Mouse (Mus musculus): ENCODE measurements around the gene Lrp10. TPM values are rescaled to one million over a fixed set of nuclear protein-coding genes. Genes with fewer than 3 reads are reported as not detected.

The Lrp10 gene
- polyA plus RNA-seq, 1 experiment from 2014 or later: 55.8 TPM

DNA sequence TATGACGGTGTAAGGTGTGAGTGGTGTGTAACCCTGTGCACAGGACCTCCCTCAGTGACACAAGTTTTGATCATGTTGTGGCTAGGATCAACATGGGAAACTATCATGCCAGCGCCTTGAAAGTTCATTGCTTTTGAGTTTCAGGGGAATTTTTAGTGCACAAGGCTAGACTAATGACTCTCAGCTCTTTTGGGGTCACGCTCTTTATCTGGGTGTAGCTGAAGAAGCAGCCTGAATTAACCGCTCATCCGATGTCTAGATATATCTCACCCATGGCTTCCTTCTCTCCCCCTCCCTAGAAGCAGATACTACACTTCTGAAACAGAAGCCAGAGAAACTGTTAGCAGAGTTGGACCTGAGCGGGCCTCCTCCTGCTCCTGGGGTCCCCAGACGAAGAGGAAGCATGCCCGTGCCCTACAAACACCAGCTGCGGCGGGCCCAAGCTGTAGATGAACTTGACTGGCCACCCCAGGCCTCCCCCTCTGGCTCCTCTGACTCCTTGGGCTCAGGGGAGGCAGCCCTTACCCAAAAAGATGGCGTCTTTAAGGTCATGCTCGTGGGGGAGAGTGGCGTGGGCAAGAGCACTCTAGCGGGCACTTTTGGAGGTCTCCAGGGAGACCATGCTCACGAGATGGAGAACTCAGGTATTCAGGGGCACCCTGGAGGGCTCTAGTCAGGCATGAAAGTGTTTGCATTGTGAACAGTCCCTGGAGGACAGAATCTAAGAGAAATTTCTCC is 13.4 kb downstream of the Lrp10 start:
- no peak for ATAC-seq (ENCODE audit: insufficient number of reproducible peaks, low FRiP score)
- peaks cover 24% of the 10 kb centered on the region for H3K4me1 ChIP-seq (replicated peaks)
- H3K4me3 ChIP-seq: no peak overlapping the region
- peaks cover 30% of the 10 kb centered on the region for H3K27me3 ChIP-seq (replicated peaks)
- H3K9me3 ChIP-seq (replicated peaks): no peaks in the 10 kb centered on the region
- no peak overlapping the region for H3K27ac ChIP-seq (ENCODE audit: poor library complexity, severe bottlenecking)
- H3K4me2 ChIP-seq: peak overlapping the region; percentile 78
- WGBS: 73% methylated on average over 15 of the region's 15 CpGs
- no peak overlapping the region for H3K9ac ChIP-seq
- H3K36me3 ChIP-seq: no peaks in the 10 kb centered on the region

- Histone ChIP-seq H3K4me2 (peak overlapping the region; percentile 83), H3K27me3 (replicated peaks) (peaks cover 30% of the 10 kb centered on the region), H3K9me3 (replicated peaks) (no peaks in the 10 kb centered on the region), H3K36me3 (no peaks in the 10 kb centered on the region), H3K4me3 (peak overlapping the region; percentile 55), H3K4me1 (replicated peaks) (peaks cover 24% of the 10 kb centered on the region), H3K27ac (ENCODE audit: poor library complexity, severe bottlenecking) (no peak overlapping the region), H3K9ac (peak overlapping the region; percentile 69)
- ATAC-seq (ENCODE audit: insufficient number of reproducible peaks, low FRiP score): no peak
- WGBS: 1% methylated on average over 40 of the region's 40 CpGs
Observed at GRCm38 (mm10) chr14:54479451-54479920, 15.5 kb downstream of the Lrp10 start.

- H3K4me2 ChIP-seq: no peak overlapping the region
- H3K36me3 ChIP-seq: no peaks in the 10 kb centered on the region
- no peak overlapping the region for H3K4me3 ChIP-seq
- no peaks in the 10 kb centered on the region for H3K9me3 ChIP-seq (replicated peaks)
- H3K9ac ChIP-seq: no peak overlapping the region
- H3K4me1 ChIP-seq (replicated peaks): peaks cover 20% of the 10 kb centered on the region
- whole genome bisulfite sequencing: 60% methylated on average over 6 of the region's 6 CpGs
- H3K27ac ChIP-seq (ENCODE audit: poor library complexity, severe bottlenecking): no peak overlapping the region
- H3K27me3 ChIP-seq (replicated peaks): peaks cover 30% of the 10 kb centered on the region
- no peak for ATAC-seq (ENCODE audit: insufficient number of reproducible peaks, low FRiP score)
Observed at GRCm38 (mm10) chr14:54480673-54481072, 16.7 kb downstream of the Lrp10 start.

DNA sequence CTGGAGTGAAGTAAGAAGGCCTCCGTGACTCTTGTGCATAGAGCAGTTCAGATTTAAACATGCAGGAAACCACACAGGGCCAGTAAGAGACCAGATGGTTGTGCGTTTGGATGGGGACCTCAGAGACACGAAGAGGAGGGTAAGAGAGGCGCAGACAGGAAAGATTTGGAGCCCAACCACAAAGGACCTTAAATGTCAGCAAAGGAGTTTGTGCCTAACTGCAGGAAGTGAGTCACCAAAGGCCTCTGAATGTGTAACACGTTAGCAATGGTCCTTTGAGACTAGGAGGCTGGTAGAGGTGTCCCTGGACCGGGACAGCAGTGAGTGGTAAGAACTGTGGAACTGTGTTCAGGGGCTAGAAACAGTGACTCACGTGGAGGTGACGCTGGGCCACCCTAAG is 17.5 kb downstream of the Lrp10 start:
- Histone ChIP-seq H3K27ac (ENCODE audit: poor library complexity, severe bottlenecking) (no peak overlapping the region), H3K4me3 (no peak overlapping the region), H3K9me3 (replicated peaks) (no peaks in the 10 kb centered on the region), H3K4me1 (replicated peaks) (peaks cover 17% of the 10 kb centered on the region), H3K4me2 (no peak overlapping the region), H3K9ac (no peak overlapping the region), H3K36me3 (no peaks in the 10 kb centered on the region), H3K27me3 (replicated peaks) (peaks cover 30% of the 10 kb centered on the region)
- no peak for ATAC-seq (ENCODE audit: insufficient number of reproducible peaks, low FRiP score)
- 64% methylated on average over 8 of the region's 8 CpGs for WGBS

DNA sequence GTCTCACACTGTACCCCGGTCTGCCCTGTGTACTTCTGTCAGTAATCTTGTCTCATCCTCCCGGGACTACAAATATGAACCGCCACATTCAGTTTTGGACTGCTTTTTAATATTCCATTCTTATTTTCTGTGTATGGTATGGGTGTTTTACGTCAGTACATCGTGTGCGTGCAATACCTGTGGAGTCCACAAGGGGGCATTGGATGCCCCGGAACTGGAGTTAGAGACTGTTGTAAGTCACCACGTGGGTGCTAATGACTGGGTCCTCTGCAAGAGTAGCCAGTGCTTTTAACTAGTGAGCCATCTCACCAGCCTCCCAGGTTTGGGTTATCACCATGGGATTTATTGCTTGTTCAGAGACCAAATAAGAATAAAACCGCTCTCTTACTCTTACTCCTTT is 18.6 kb downstream of the Lrp10 start:
- Histone ChIP-seq H3K4me2 (no peak overlapping the region), H3K4me3 (no peak overlapping the region), H3K9ac (no peak overlapping the region), H3K9me3 (replicated peaks) (no peaks in the 10 kb centered on the region), H3K27me3 (replicated peaks) (peaks cover 28% of the 10 kb centered on the region), H3K27ac (ENCODE audit: poor library complexity, severe bottlenecking) (no peak overlapping the region), H3K36me3 (no peaks in the 10 kb centered on the region), H3K4me1 (replicated peaks) (0 out of 2 replicates have a peak, but pooled peaks cover 10% of the 10 kb centered on the region)
- ATAC-seq (ENCODE audit: insufficient number of reproducible peaks, low FRiP score): no peak
- 39% methylated on average over 9 of the region's 9 CpGs for WGBS

GRCm38 (mm10) chr14:54485899-54486298 is 22.0 kb downstream of the Lrp10 start:
- H3K36me3 ChIP-seq: no peaks in the 10 kb centered on the region
- no peak overlapping the region for H3K27ac ChIP-seq (ENCODE audit: poor library complexity, severe bottlenecking)
- no peak overlapping the region for H3K4me2 ChIP-seq
- no peak overlapping the region for H3K9ac ChIP-seq
- 0 out of 2 replicates have a peak, but pooled peaks cover under 1% of the 10 kb centered on the region for H3K27me3 ChIP-seq (replicated peaks)
- ATAC-seq (ENCODE audit: insufficient number of reproducible peaks, low FRiP score): no peak
- no peaks in the 10 kb centered on the region for H3K4me1 ChIP-seq (replicated peaks)
- 78% methylated on average over 7 of the region's 7 CpGs for WGBS
- H3K9me3 ChIP-seq (replicated peaks): no peaks in the 10 kb centered on the region
- no peak overlapping the region for H3K4me3 ChIP-seq

GRCm38 (mm10) chr14:54487732-54488131 is 23.8 kb downstream of the Lrp10 start:
- Histone ChIP-seq H3K9ac (no peak overlapping the region), H3K4me1 (replicated peaks) (no peaks in the 10 kb centered on the region), H3K4me3 (no peak overlapping the region), H3K36me3 (no peaks in the 10 kb centered on the region), H3K4me2 (no peak overlapping the region), H3K27ac (ENCODE audit: poor library complexity, severe bottlenecking) (no peak overlapping the region), H3K9me3 (replicated peaks) (no peaks in the 10 kb centered on the region), H3K27me3 (replicated peaks) (no peaks in the 10 kb centered on the region)
- WGBS: 47% methylated on average over 2 of the region's 2 CpGs
- no peak for ATAC-seq (ENCODE audit: insufficient number of reproducible peaks, low FRiP score)

DNA sequence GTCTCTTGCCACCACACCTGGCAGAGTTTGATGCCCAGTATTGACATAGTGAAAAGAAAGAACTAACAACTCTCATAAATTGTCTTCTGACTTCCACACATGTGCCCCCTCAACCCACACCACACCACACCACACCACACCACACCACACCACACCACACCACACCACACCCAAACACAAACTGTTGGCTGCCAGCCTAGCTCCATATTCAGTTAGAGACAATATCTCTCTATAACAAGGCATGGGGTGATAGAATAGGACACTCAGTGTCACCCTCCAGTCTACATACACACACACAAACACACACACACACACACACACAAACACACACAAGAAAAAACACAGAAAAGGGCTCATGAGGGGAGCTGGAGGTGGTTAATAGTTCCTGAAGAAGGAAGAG is 24.4 kb downstream of the Lrp10 start:
- H3K27me3 ChIP-seq (replicated peaks): no peaks in the 10 kb centered on the region
- no peak overlapping the region for H3K27ac ChIP-seq (ENCODE audit: poor library complexity, severe bottlenecking)
- ATAC-seq (ENCODE audit: insufficient number of reproducible peaks, low FRiP score): no peak
- H3K4me1 ChIP-seq (replicated peaks): no peaks in the 10 kb centered on the region
- H3K36me3 ChIP-seq: no peaks in the 10 kb centered on the region
- H3K4me3 ChIP-seq: no peak overlapping the region
- no peaks in the 10 kb centered on the region for H3K9me3 ChIP-seq (replicated peaks)
- H3K9ac ChIP-seq: no peak overlapping the region
- no peak overlapping the region for H3K4me2 ChIP-seq

DNA sequence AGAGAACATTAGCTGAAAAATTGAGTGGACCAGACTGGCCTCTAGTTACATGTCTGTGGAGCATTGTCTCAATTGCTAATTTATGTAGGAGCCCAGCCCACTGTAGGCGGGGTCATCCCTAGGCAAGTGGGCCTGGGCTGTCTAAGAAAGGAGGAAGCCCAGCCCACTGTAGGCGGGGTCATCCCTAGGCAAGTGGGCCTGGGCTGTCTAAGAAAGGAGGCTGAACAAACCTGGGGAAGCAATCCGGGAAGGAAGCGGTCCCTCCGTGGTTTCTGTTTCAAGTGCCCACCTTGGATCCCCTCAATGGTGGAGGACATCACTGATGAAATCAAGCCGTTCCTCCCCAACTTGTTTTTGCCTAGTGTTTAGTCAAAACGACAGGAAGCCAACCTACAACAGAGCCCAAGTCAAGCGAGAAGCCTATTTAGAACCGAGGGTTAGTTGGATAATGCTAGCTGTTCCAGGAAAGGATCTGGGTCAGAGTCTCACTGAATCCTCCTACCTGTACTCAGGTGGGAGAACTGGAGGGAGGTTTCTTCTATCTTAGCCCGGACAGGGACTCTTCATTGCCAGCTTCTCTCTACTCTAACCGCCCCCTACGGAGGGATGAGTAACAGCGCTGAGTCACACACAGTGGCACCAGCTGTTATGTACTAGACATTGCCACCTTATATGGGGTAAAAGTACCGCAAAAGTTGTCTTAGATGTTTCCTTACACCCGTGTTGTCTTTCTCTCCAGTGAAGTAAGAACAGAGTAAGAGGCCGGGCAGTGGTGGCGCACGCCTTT is 28.6 kb downstream of the Lrp10 start:
- no peak overlapping the region for H3K4me2 ChIP-seq
- WGBS: 62% methylated on average over 18 of the region's 18 CpGs
- H3K36me3 ChIP-seq: no peaks in the 10 kb centered on the region
- ATAC-seq (ENCODE audit: insufficient number of reproducible peaks, low FRiP score): no peak
- H3K27me3 ChIP-seq (replicated peaks): no peaks in the 10 kb centered on the region
- no peak overlapping the region for H3K9ac ChIP-seq
- H3K9me3 ChIP-seq (replicated peaks): no peaks in the 10 kb centered on the region
- H3K4me1 ChIP-seq (replicated peaks): no peaks in the 10 kb centered on the region
- H3K27ac ChIP-seq (ENCODE audit: poor library complexity, severe bottlenecking): no peak overlapping the region
- no peak overlapping the region for H3K4me3 ChIP-seq

- Histone ChIP-seq H3K27ac (ENCODE audit: poor library complexity, severe bottlenecking) (no peak overlapping the region), H3K4me2 (no peak overlapping the region), H3K4me1 (replicated peaks) (no peaks in the 10 kb centered on the region), H3K4me3 (no peak overlapping the region), H3K27me3 (replicated peaks) (no peaks in the 10 kb centered on the region), H3K9ac (no peak overlapping the region), H3K9me3 (replicated peaks) (no peaks in the 10 kb centered on the region), H3K36me3 (no peaks in the 10 kb centered on the region)
- 85% methylated on average over 5 of the region's 5 CpGs for WGBS
- no peak for ATAC-seq (ENCODE audit: insufficient number of reproducible peaks, low FRiP score)
Observed at GRCm38 (mm10) chr14:54493236-54493635, 29.3 kb downstream of the Lrp10 start.

GRCm38 (mm10) chr14:54494234-54494633 is 30.3 kb downstream of the Lrp10 start:
- ATAC-seq (ENCODE audit: insufficient number of reproducible peaks, low FRiP score): peak; percentile 42; the same call in 1 of the 2 replicates
- H3K9me3 ChIP-seq (replicated peaks): no peaks in the 10 kb centered on the region
- H3K36me3 ChIP-seq: no peaks in the 10 kb centered on the region
- 3% methylated on average over 3 of the region's 3 CpGs for WGBS
- no peaks in the 10 kb centered on the region for H3K4me1 ChIP-seq (replicated peaks)
- no peak overlapping the region for H3K4me3 ChIP-seq
- no peaks in the 10 kb centered on the region for H3K27me3 ChIP-seq (replicated peaks)
- no peak overlapping the region for H3K27ac ChIP-seq (ENCODE audit: poor library complexity, severe bottlenecking)
- no peak overlapping the region for H3K4me2 ChIP-seq
- H3K9ac ChIP-seq: no peak overlapping the region
